ENCODE assay signal across 9 mouse cellular contexts in the genomic region with DNA sequence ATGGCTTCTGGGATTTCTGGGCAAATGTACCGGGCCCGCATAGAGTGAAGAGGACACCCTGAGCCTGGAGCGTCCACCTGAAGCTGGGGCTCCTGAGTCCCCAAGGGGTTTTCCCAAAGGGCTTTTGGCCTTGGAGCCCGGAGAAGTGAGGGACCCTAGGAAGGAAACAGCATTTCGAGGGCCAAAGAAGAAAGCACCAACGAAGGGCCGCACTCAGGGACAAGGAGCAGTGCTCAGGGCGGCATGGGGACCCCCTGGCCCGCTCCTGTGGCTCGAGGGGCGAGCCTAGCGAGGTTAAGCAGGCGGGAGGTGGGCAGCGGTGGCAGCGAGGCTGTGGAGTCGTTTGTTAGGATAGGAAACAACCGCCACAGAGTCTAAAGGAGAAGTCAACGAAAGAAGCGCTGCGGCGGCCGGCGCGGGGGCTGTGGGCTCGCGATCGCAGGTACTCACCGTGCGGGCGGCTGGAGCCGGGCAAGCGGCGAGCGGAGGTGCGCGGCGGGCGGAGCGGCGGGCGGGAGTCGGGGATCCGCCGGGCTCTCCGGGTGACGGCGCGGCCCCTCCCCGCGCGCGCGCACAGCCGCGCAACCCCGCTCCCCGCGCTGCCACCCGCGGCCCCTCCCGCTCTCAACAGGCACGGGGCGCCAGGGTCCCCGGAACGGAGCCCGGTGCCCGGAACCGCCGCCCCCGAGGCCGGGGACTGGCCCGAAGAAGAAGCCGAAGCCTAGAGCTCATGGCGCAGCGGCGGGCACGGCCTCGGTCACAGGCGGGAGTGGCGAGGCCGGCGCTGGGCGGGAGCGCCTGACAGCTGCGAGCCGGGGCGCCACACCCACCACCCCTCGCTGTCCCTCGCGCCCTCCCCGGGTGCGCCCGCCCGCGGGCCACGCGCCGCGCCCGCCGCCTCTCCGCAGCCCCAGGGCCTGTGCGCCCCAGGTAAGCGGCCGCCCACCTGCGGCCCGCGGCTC. TPM values are rescaled to one million over a fixed set of nuclear protein-coding genes. Genes with fewer than 3 reads are reported as not detected.
DNase-seq lines count a peak whose midpoint lies in the region; ATAC-seq and TF ChIP-seq lines count a peak whose summit lies in the region.
"Had no signal": no experiment of that assay in that cellular context is flagged by ENCODE, and none has a peak within 500 bp of the region (broad histone marks: within the 10 kb centered on the region; RNA-seq: fewer than 3 reads in every experiment).

Skor1 (minus strand) TSS at position 552 of the 962 bp plus-strand sequence.

- H3K4me2 ChIP-seq in lung, postnatal 0 days (replicated peaks; ENCODE audit: low read depth, low read length) = peak within 1 kb of the TSS; percentile 68
- peak within 1 kb of the TSS; percentile 57 for H3K4me2 ChIP-seq in forebrain, embryonic 15.5 days (replicated peaks)
- peak within 1 kb of the TSS; percentile 85 for H3K4me2 ChIP-seq in limb, embryonic 13.5 days (replicated peaks)

- no peak for DNase-seq in lung, postnatal 0 days (ENCODE audit: low spot score)
- no peak for DNase-seq in lung, postnatal 36 days
- no peak for DNase-seq in urinary bladder, adult 18-20 months (ENCODE audit: low spot score in 2 of 2)
- DNase-seq in lung, adult 2 months = no peak
- DNase-seq in kidney, adult 8-10 months = no peak
- DNase-seq: adrenal gland, postnatal 10 days had no signal

- TF ChIP-seq POLR2A in small intestine, adult 2 months (IDR thresholded peaks at IDR 0.05; ENCODE audit: low read depth, low read length) = no peak
- no peak for TF ChIP-seq POLR2A in lung, adult 2 months (IDR thresholded peaks at IDR 0.05; ENCODE audit: borderline replicate concordance, extremely low read depth, low read depth, low read length)

- H3K27me3 ChIP-seq in lung, postnatal 0 days (replicated peaks; ENCODE audit: insufficient read depth, low read length) = peaks cover 95% of the 10 kb centered on the region
- H3K27me3 ChIP-seq in forebrain, embryonic 15.5 days = peaks cover 99% of the 10 kb centered on the region
- peaks cover 100% of the 10 kb centered on the region for H3K27me3 ChIP-seq in limb, embryonic 13.5 days
- peaks cover 95% of the 10 kb centered on the region for H3K27me3 ChIP-seq in small intestine, adult 2 months (ENCODE audit: control insufficient read depth, insufficient read depth, low read length)

- no peak within 1 kb of the TSS for H3K9ac ChIP-seq in lung, postnatal 0 days (replicated peaks; ENCODE audit: low read depth)
- no peak within 1 kb of the TSS for H3K9ac ChIP-seq in forebrain, embryonic 15.5 days (replicated peaks)
- peak within 1 kb of the TSS; percentile 25; the same call in 1 of the 2 replicates for H3K9ac ChIP-seq in limb, embryonic 13.5 days

- no peaks in the 10 kb centered on the region for H3K9me3 ChIP-seq in lung, postnatal 0 days (ENCODE audit: low read length)
- no peaks in the 10 kb centered on the region for H3K9me3 ChIP-seq in forebrain, embryonic 15.5 days
- peaks cover 6% of the 10 kb centered on the region for H3K9me3 ChIP-seq in limb, embryonic 13.5 days

- WGBS in lung, postnatal 0 days = under 1% methylated on average over 52 of the region's 108 CpGs
- WGBS in forebrain, embryonic 15.5 days = under 1% methylated on average over 79 of the region's 108 CpGs
- under 1% methylated on average over 78 of the region's 108 CpGs for WGBS in limb, embryonic 13.5 days
- WGBS in small intestine, adult 2 months = 1% methylated on average over 99 of the region's 108 CpGs
- 1% methylated on average over 85 of the region's 108 CpGs for WGBS in lung, adult 2 months

- no peak for ATAC-seq in lung, postnatal 0 days
- no peak for ATAC-seq in forebrain, embryonic 15.5 days (replicated peaks)
- ATAC-seq in limb, embryonic 13.5 days (ENCODE audit: low FRiP score, low read depth) = no peak

- peak within 1 kb of the TSS; percentile 38 for H3K4me3 ChIP-seq in lung, postnatal 0 days (ENCODE audit: low read depth, low read length)
- H3K4me3 ChIP-seq in forebrain, embryonic 15.5 days = peak within 1 kb of the TSS; percentile 40
- peak within 1 kb of the TSS; percentile 49 for H3K4me3 ChIP-seq in limb, embryonic 13.5 days
- peak within 1 kb of the TSS; percentile 59 for H3K4me3 ChIP-seq in small intestine, adult 2 months (ENCODE audit: low read depth, low read length)
- H3K4me3 ChIP-seq in lung, adult 2 months (replicated peaks; ENCODE audit: extremely low read depth, low read depth, low read length) = no peak within 1 kb of the TSS

- no peaks in the 10 kb centered on the region for H3K36me3 ChIP-seq in lung, postnatal 0 days (ENCODE audit: insufficient read depth, low read length)
- no peaks in the 10 kb centered on the region for H3K36me3 ChIP-seq in forebrain, embryonic 15.5 days
- H3K36me3 ChIP-seq in limb, embryonic 13.5 days = no peaks in the 10 kb centered on the region
- no peaks in the 10 kb centered on the region for H3K36me3 ChIP-seq in small intestine, adult 2 months (ENCODE audit: control insufficient read depth, insufficient read depth, low read length)

- peaks cover 5% of the 10 kb centered on the region for H3K4me1 ChIP-seq in lung, postnatal 0 days (ENCODE audit: insufficient read depth, low read depth, low read length)
- H3K4me1 ChIP-seq in forebrain, embryonic 15.5 days = peaks cover 67% of the 10 kb centered on the region
- H3K4me1 ChIP-seq in limb, embryonic 13.5 days = peaks cover 50% of the 10 kb centered on the region
- peaks cover 4% of the 10 kb centered on the region for H3K4me1 ChIP-seq in small intestine, adult 2 months (ENCODE audit: control insufficient read depth, insufficient read depth, insufficient read length, low read length)
- peaks cover 4% of the 10 kb centered on the region; the same call in 1 of the 2 replicates for H3K4me1 ChIP-seq in lung, adult 2 months (ENCODE audit: control insufficient read depth, insufficient read depth, low read length)

- TF ChIP-seq EP300 in lung, postnatal 0 days (IDR thresholded peaks at IDR 0.05) = no peak

- H3K27ac ChIP-seq in lung, postnatal 0 days (ENCODE audit: low read length) = no peak within 1 kb of the TSS
- no peak within 1 kb of the TSS for H3K27ac ChIP-seq in forebrain, embryonic 15.5 days (replicated peaks)
- H3K27ac ChIP-seq in limb, embryonic 13.5 days = no peak within 1 kb of the TSS
- H3K27ac ChIP-seq in small intestine, adult 2 months (ENCODE audit: insufficient read depth, low read depth, low read length) = no peak within 1 kb of the TSS

- no peak for TF ChIP-seq CTCF in lung, postnatal 0 days (IDR thresholded peaks at IDR 0.05)
- no peak for TF ChIP-seq CTCF in small intestine, adult 2 months (IDR thresholded peaks at IDR 0.05; ENCODE audit: extremely low read depth, insufficient read length, insufficient replicate concordance, low read depth, low read length)
- TF ChIP-seq CTCF in lung, adult 2 months (IDR thresholded peaks at IDR 0.05; ENCODE audit: insufficient read depth, low read length) = no peak

RNA-seq across cellular contexts. Expression of gene Skor1, which starts in this region (rescaled TPM):
- 0.04 TPM in 1 of 2 replicates, not detected in the other for polyA plus RNA-seq in lung, postnatal 0 days (2015; fragmentation: Nextera tagmentation; extraction: Ambion mirVana)
- polyA plus RNA-seq in forebrain, embryonic 15.5 days (2015; fragmentation: Nextera tagmentation; extraction: Ambion mirVana) = 0.36 and 0.61 TPM in 2 replicates
- 0.06 TPM in 1 of 2 replicates, not detected in the other for polyA plus RNA-seq in limb, embryonic 13.5 days (2015; fragmentation: Nextera tagmentation; extraction: Ambion mirVana)
- 0.04 TPM in 1 of 2 replicates, not detected in the other for polyA plus RNA-seq in small intestine, adult 2 months (2012; rRNA removed)
- 0.02 and 0.07 TPM in 2 replicates for polyA plus RNA-seq in lung, adult 2 months (2012; rRNA removed)
